Mouse (Mus musculus): Measurements from ENCODE around the gene Nup50.

The Nup50 gene

GRCm38 (mm10) chr15:84987874-84988825 is 64.9 kb downstream of the Nup50 start, which contains the start of gene 5031439G07Rik:
5031439G07Rik (minus strand) TSS chr15:84988551.
- DNase-seq (ENCODE audit: low read depth in 1 of 2, low spot score in 2 of 2), result peak; percentile 64 to 80

GRCm38 (mm10) chr15:84989098-84989497 is 65.9 kb downstream of the Nup50 start:
- DNase-seq (ENCODE audit: low read depth in 1 of 2, low spot score in 2 of 2), result no peak

- DNase-seq (ENCODE audit: low read depth in 1 of 2, low spot score in 2 of 2), result no peak
Measured at GRCm38 (mm10) chr15:84989771-84990170, 66.6 kb downstream of the Nup50 start.
